Mouse (Mus musculus) fibroblast of lung, adult 2 months (primary cell): ENCODE results near the gene Lekr1.

Source experiments
- DNase-seq: peaks from one replicate; pipeline ENCODE4 v3.0.0-alpha.2; 2011; ENCODE audit warnings: low read depth

The Lekr1 gene

DNA sequence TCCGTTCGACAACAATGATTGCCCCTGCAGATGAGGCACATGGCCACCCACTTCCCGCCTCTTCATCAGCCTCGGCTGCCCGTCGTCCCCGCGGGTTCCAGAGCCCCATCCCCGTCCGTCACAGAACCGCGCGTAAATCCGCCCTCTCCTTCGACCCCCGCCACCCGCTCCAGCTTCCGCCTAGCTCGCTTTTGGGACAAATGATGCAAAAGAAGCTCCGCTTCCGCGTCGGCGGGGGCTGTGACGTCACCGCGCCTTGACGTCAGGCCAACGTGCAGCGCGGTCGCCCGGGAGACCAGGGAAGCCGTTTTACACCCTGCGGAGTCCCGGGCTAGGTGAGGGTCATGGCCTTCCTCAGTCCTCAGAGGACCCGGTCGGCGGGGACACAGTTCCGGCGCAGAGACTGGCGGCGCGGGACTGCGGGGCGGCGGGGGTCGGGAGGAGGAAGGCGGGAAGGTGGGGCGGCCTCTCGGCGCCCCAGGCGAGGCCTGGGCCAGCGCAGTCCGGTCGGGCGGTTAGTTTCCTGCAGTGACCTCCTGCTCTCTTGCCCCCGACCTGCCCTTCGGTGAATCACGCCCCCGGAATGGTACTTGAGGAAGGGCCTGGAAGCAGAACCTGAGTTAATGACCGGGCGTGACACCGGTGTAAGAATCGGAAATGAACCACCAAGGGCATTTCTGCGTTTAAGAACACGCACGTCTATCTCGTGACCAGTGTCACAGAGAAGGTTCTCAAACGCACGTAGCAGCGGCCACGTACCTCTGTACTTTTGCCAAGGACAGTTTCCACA, at the start of gene Lekr1:
TSS of gene Lekr1 (plus strand) at position 252 of the 790 bp plus-strand sequence.
- no peak for DNase-seq

DNA sequence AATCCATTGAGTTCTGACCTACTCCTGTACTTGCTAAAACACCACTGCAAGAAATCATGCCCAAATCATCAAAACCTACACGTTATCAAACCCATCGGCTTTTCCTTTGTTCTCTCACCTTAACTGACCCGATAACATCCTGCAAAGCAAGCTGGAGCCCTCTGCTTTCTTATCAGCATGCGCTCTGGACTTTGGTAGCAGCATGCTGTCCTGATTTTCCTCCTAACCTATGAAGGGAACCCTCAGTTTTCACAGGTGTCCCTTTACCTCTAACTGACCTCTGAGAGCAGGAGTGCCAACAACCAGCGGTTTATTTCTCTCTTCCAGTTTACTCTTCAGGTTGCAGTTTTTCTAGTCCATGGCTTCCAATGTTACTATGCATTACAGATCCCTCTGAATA, 48.5 kb upstream of the Lekr1 start:
- no peak for DNase-seq

DNA sequence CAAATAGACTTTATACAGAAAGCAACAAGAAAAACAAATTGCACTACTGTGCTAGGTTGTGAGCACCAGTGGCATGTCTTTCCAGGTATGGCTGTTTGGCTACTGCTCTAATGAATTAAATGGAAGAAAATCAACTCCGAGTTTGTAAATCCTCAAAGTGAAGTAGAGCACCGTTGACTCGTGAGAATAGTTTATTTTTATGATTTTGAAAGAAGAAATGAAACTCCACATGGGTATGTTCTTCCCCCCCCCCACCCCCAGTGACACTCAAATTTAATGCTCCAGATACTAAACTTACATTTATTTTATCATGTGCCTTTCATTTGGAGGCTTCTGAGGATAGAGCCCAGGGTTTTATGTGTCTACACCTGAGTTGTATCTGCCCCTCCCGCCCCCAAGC, 46.7 kb upstream of the Lekr1 start:
- DNase-seq, result no peak

DNA sequence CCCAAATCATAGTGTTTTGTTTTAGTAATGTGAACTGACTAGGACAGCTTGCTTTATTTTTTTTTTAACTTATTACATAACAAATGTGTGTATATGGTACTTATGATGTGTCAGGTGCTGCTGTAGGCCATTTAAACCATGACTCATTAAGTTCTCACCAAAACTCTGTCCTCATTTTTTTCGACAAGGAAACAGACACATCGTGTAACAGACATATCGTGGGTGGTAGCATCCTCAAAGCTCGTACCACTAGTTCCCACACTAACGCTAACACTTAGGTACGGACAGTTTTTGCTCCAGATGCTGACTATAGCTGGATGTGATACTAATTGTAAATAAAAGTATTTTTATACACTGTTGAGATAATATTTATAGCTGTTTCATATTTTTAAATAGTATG, 43.0 kb upstream of the Lekr1 start:
- no peak for DNase-seq

DNA sequence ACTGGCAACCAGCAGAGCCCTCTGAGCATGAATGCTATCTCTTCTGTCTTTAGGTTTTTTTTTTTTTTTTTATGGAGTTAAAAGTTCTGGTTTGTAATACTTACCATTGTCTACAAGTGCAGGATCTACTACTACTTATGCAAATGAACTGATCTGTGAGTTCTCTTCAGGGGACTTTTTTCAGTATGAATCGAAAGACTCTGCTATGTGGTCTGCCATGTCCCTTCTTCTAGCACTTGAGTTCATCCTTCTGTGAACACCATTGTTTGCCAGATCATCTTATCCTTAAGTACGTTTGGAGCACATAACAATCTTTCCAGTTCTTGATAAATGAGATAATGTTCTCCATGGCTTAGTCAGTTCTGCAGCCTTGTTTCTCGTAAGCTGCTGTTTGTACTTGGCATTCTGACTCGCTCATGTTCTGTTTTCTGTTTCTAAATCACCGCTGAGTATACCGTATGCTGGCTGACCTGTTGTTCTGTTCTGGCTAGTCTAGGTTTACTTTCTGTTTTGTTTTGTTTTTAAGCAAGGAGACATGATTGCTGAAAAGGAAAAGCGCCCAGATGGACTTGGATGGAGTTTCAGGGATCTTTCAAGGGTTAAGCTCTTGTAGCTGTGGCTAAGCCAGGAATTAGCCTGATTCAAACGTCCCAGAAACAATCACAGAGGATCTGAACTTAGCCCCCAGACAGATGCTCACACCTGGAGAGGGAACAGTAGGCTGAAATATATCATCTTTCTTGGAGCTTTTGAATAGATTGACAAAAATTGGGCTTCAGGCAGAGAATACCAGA, 40.3 kb upstream of the Lekr1 start:
- DNase-seq, result no peak

DNA sequence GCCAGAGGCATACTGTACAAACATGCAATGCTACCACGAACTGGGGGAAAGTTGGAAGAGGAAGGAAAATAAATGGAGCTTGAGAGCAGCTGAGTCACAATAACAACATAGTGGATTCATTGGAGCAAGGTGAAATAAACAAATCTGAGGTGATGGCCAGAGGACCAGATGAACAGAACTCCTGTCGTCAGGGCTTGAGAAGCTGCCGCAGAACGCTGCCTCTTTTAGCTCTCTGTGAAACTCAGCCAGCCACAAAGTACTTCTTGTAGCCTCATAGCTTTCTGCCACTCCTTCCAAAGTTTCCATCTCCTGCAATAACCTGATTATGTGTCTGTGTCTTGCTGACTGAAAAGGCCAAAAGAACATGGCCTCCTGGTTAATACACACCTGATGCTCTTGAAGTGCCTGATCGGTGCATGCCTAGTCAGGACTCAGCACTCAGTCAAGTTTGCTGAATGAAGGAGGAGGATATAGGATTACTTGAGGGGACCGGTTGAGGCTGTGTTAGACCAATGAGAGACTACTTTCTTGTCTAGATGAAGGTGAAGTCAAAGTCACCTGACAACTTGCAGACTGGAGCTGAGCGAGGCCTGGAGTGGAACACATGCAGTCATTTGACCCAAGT, 39.6 kb upstream of the Lekr1 start:
- no peak for DNase-seq

DNA sequence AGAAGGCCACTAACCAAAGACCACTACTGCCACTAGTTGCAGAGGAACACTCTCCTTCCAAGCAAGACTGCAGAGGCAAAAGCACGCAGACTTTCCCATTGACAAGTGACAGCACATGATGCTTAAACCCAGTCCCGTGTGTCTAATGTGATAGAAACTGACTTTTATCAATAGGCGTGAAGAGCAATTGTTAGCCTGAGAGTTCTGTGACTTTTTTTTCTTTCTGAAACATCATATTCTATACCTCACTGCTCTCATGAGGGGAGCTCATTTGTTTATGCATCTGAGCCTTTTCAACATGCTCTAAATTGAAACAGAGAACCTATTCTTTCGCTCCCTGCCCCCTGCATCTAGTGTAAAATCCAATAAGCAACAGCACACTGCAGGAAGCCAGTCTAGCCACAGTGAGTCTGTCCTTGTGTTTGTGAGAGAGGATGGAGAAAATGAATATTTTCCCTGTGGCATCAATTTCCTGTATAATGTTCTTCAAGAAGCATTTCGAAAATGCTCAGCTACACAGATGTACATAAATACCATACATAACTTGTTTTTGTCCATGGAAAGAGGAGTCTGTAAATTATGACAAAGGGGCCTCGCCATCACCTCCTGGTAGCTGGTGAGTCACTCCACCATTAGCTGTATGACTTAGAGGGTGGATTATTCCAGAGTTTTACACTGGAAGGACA, 38.9 kb upstream of the Lekr1 start:
- DNase-seq, result no peak

DNA sequence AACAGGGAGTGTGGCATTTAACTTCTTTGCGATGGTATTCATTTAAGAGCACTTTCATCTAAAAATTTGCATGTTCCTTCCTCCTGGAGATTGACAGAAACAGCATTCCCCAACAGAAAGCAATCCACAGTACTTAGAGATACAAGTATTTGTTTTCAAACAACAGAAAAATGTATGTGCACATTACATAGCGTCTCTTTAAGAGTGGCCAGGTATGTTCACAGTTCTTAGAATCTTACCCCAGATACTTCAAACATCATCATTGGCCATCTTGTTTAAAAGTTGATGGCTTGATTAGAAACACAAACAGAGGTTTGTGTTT, 38.4 kb upstream of the Lekr1 start:
- no peak for DNase-seq

DNA sequence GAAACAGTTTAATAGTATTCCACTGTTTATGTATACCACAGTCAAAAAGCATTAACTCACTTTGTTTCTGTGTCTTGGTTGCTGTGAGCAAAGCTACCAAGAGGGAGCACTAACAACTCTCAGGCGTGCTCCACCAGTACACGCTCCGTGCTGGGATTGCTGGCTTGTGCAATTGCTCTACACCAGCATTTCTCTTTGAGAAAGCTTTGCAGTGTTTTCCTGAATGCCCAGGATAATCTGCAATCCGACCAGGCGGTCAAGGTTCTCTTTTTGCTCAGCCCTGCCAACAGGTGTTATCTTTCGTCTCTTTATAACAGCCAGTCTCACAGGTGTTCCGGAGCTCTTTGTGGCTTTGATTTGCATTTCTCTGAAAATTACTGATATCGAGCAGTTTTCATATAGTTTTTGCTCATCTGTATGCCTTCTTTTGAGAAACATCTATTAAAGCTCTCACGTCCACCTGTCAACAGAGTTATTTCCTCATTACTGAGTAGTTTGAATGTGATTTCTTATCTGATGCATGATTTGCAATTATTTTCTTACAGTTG, 36.4 kb upstream of the Lekr1 start:
- DNase-seq, result no peak

DNA sequence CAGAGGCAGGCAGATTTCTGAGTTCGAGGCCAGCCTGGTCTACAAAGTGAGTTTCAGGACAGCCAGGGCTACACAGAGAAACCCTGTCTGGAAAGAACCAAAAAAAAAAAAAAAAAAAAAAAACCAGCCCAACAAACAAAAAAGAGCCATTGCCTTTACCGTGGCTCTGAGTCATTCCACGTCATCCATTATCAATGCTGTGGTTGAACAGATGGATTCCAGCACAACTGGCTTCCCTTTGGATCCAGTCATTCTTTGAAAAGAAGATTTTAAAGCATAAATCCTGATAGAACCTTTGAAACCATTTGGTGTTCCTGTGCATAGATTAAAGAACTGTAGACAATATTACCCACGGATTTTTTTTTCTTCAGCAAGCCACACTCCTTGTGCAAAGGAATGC, 32.4 kb upstream of the Lekr1 start:
- DNase-seq, result peak; percentile 11

DNA sequence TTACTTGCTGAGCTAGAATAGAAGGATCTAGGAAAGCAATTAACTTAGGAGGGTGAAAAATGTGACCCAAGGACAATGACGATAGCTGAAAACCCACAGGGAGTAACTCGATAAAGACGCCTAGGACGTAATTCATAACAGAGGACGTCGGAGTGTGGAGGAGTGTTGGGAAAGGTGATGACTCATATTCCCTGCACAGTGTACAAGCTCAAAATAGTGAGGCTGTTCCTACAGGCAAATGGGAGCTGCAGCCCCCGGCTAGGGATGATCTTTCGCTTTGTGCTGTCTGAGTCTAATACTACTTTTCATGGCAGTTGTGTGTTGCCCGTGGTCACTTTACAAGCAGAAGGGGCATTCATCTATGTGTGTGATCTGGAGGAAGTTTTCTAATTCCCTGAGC, 30.0 kb upstream of the Lekr1 start:
- peak; percentile 40 for DNase-seq

DNA sequence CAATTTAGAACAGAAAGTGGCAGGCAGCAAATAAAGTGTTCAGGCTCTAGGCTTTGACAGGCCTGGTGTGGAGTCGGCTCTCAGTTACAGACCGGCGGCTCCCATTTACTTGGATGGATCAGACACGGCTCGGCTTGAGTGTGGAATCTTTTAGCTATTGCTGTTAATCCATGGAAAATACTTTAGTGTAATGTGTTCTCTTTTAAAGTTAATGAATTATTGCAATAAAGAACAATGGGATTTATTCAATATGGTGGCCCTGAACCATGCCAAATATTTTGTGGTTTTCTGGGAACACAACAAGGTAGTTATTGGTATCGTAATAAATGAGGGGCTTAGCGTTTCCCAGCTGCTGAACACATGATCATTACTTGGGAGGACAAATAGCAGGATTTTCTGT, 28.7 kb upstream of the Lekr1 start:
- no peak for DNase-seq

DNA sequence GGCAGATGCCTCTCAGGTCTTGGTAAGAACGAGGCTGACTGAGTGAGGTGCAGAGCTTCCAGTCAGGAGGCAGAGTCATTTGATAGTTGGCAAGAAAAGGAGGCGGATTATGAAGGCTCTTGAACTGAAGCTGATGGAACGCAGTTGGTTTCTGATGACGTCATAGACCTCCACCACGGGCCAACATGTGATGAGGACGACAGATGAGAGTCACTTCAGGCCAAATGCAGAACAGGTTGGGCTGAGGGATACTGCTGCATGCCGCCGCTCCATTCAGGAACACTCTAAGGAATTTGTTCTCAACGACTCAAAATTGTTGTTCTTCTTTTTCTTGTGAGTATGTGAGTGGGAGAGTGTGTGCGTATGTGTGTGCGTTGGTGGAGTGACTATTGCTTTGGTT, 27.1 kb upstream of the Lekr1 start:
- no peak for DNase-seq

DNA sequence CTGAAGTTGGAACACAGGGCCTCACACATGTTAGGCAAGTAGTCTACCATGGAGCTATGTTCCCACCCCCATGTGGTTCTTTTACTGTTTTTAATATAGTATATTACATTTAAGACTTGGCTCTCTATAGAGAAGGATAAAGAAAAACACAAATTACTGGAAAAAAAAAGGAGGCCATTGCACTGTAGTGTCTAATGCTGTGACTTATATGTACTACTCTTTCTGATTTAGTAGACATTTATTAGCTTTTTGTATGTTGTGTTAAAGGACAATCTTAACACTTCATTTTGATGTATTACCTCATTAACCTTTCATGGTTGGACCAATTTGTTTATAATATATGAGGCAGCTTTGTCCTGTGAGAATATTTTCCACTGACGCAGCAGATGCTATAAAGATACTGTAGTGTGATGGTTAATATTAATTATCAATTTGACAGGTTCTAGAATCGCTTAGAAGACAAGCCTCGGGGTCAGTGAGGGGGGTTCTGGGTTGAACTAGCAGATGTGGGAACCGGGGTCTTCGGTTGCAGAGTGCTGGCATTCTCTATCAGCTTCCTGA, 26.5 kb upstream of the Lekr1 start:
- DNase-seq, result no peak

DNA sequence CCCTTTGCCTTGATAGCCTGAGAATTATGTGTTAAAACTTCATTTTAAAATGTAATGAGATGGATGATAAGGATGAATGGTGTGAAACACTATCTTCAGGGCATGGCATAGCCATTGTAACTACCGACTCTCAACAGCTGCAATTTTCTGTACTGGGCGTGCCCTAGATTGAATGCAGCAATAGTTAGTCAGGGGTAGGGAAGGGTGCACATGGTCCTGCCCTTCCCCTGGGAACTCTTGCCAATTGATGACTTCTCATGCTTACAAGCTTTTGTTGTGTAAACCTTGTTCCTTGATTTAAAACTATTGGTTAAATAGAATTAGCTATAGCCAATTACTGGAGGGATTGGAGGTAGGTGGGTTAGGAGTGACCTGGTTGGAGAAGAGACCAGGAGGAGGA, 23.1 kb upstream of the Lekr1 start:
- DNase-seq, result no peak

DNA sequence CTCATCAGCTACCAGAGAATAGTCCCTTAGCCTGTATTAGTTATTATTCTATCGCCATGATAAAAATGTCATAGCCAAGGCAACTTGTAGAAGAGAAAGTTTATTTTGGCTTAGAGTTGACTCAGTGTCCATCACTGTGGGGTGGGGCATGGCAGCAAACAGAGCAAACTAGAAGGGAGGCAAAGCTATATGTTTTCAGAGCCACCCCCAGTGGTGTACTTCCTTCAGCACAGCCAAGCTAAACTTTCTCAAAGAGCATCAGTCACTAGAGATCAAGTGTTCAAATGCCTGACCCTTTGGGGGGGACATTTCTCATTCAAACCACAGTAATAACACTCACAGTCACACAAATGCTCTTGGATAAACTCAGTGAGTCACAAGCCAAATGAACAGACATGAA, 22.4 kb upstream of the Lekr1 start:
- no peak for DNase-seq

DNA sequence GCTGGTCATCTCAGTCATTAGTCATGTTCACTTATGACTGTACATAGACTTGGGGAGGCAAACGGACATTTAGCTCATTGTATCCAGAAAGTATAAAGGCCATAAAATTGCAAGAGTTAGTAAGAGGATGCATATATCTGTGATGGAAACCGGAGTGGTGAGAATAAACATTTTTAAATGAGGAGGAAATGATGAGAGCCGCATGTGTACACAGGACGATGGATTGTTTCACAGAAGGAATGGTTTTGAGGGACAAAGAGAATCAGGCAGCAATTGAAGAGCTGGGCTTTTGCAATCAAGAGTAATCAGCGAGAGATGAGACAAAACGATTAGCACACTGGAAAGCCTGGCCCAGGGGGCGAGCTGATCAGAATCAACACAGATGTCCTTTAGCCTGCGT, 18.4 kb upstream of the Lekr1 start:
- DNase-seq, result no peak

DNA sequence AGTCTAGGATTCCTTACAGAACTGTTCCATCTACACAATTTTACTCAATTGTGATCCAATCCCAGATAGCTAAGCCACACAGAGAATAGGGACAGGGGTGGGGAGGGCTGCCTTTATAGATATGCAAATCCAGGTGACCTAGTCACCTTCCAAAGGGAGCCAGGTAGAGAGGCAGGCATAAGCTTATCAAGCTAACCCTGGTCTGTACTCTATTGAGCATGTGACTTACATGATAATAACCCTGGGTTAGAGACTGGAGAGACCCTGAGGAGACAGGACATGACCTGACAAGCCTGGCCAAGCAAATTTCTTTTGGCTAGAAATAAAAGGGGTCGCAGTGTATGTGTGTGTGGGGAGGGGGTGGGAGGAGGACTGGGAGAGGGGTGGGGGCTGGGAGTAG, 17.1 kb upstream of the Lekr1 start:
- DNase-seq, result no peak

DNA sequence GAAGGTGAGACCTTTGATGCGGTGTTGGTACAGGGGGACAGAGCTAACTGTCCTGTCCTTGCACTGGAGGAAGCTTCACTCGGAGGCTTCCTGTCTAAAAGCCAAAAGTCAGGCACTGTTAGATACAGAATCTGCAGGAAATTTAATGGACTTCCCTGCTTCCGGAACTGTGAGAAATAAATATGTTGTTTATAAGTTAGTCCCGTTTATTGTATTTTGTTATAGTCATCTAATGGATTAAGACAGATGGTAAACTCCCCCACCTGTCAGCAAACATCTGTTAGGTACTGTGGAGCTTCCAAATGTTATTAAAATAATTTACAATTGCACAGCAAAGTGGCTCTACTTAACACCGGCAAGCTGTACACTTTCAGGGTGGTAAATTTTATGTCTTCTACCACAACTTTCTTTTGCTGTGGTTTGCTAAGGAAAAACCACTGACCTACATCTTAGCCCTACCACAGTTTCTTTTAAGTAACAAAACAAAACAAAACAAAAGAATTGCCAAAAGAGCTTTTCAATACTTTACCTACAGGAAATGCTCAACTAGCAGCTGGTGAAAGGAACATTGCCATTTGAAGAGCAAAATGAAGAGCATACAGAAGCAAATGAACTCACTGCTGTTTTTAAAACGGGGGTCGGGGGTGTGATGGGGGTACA, 15.7 kb upstream of the Lekr1 start:
- DNase-seq, result no peak

DNA sequence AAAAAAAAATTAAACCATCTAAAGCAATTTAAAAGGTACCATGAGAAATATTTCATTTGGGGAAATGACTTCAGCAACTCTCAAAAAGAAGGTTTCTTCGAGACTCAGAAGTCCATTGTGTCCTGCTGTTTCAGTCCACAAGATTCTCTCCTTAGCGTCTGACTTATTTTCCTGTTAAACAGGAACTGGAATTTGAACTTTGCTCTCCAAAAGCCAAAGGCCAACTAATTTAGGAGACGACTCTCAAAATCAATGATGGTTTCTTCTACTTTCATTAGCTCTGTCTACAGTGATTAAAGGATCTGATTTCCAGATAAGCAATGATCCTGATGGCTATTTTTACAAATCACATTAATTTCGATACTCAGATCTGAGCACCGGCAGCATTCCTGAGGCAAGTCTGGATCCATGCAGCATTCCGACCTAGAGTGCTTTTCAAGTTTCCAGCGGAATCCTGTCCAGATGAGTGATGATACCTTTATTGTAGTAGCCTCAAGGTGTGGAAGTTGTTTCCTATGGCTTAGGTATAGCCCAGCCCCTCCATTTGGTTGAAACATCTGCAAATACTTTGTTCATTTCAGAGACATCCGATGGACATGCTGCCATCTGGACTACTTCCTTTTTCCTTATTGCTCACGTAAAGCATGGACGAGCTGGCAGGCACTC, 11.4 kb upstream of the Lekr1 start:
- DNase-seq, result no peak

DNA sequence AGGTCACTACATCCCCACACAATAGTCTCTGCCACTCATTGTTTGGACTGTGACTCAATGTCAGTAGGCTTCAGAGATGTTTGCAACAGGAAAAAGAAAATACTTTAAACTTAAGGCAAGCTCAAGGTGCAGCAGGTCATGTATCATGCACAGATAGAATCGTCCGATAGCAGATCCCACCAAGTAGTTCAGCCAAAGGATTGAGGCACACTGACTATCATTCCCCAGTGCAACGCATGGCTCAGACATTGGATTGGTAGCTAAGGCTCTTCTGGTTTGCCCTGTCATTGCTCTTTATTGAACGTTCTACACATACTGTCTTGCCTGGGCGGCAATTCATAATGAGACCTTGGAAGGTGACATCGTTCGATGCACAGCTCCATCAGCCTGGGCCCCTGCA, 9.6 kb upstream of the Lekr1 start:
- DNase-seq, result no peak
